Mouse (Mus musculus) pancreas, adult 10 weeks (tissue): ENCODE data around the gene Arsa. TPM values are rescaled to one million over a fixed set of nuclear protein-coding genes. Genes with fewer than 3 reads are reported as not detected.

ENCODE experiments used
- polyA plus RNA-seq: library from polyadenylated mRNA; stranded (reverse); fragments of 350-450 nt; fragmentation: Illumina TruSeq; extraction: RNeasy Lipid Tissue Mini Kit (QIAGEN cat#74804); gene quantifications from one replicate; pipeline ENCODE4 v1.2.3, GENCODE M21; 2015; ENCODE audit warnings: low read depth, low replicate concordance; ENCODE audit not compliant: insufficient read depth

The Arsa gene
- polyA plus RNA-seq: 11.7 TPM

DNA sequence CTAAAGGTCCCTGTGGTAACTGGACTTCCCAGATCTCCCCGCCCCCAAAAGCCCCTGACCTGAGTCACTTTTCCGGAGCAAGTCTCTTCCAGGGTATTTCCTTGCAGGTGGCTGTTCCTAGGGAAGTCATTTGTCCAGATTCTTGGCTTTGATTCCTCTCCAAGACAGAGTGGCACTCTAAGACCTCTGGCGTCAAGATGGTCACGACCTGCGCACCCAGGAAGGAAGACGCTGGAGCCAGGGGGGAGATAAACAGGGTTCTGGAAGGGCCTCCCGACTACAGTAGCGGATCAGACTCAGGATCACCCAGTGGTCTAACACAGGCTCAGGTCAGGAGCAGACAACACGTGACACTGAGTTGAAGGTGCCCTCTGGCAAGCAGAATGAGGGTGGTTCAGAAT lies at the start of gene Arsa:
TSS of gene Arsa (minus strand) at position 335 of the 401 bp plus-strand sequence.

DNA sequence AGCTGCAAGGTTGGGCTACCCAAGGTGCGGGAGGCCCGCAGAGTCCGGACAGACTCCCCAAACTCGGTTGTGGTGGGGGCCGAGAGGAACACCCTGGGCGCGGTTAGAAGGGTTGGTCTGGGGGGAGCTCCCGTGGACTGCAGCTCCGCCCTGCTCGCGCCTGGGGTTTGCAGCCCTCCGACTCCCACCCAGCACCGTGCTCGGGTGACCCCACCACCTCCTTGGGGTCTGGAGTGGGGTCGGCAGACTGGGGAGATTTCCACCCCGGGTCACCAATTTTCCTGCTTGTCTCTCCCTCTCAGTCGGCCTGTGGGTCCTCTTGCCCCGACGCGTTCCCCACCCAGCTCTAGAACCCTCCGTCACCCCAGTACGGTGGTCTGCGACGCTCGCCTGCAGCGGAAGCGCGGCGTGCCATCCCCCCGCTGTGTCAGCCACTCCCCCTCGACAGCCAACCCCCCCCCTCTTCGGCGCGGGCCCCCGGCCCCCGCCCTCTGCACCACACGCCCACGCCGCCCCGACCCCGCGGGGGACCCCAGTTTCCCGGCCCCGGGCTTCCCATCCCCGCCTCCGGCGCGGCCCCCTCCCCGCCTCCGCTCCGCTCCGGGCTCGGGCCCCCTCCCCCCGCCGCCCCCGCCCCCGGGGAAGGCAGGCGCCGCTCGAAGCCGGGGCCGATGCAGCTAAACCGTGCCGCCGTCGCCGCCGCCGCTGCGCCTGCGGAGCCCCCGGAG lies 21.9 kb upstream of the Arsa start, which contains the start of gene Shank3:
TSS of gene Shank3 (plus strand) at position 663 of the 728 bp plus-strand sequence.

DNA sequence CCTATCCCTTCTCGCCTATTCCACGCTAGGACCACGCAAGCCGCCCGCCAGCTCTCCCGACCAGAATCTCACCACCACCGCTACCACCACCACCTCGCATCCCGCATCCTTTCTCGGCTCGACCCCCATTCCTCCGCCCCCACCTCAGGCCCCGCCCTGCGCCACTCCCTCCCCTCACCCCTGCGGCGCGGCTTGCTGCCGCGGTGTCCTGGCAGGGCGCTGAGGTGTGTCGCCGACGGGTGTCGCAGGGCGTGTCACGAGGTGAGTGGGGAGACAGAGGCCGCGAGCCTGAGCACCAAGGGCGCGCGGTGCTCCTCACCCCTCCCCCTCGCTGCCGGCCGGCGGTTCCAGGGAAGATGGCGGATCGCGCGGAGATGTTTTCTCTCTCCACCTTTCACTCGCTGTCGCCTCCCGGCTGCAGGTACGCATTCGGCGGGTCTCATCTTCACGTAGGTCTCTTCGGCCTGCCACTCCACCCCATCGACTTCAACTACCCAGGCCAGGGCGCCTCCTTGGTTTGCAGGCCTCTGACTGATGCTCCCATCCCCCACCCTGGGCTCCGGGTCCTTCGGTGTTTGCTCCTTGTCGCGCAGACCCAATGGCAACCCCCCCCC lies 23.3 kb downstream of the Arsa start, which contains the start of gene Mapk8ip2:
TSS of gene Mapk8ip2 (plus strand) at position 49 of the 614 bp plus-strand sequence.

DNA sequence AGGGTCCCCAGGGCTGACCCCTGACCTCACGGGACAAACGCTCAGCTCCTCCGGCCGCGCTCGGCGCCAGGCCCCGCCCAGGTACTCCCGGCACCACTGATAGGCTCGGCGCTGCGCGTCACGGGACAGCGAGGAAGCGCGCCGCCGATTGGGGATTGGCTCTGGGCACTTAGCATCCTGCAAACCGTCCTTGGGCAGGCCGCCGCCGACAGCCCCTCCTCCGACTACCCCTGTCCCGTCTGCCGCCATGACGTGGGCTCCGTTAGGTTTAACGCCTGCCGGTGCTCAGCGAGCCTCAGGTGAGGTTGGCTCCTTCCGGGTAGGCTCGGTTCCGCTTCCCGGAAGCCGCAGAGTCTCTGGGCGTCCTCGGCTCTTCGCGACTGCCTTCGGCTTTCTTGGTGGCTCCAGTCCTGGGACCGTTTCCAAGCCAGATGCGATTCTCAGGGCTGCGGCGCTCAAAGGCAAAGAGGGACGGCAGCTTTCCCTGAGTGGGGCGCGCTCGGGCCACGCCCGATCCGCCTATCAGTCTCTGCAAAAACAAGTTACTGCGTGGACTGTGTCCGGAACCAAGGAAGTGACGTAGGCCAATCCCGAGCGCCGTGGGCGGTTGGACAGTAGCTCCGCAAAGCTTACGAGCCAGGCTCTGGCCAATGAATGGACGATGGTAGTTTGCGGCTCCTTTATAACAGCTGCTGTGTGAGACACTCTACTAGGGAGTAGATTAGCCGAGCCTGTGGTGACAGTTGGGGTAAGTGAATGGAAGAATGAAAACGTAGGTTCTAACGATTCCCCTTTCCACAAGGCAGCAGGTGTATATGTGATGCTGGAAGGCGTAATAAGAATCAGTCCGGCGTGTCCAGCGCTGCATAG lies 47.6 kb downstream of the Arsa start, which contains the start of the genes C730034F03Rik, Gm44502 and Chkb:
TSS of gene C730034F03Rik (plus strand) at position 238 of the 870 bp plus-strand sequence.
TSS of gene Gm44502 (minus strand) at position 345 of the 870 bp plus-strand sequence.
TSS of gene Chkb (minus strand) at position 557 of the 870 bp plus-strand sequence.

DNA sequence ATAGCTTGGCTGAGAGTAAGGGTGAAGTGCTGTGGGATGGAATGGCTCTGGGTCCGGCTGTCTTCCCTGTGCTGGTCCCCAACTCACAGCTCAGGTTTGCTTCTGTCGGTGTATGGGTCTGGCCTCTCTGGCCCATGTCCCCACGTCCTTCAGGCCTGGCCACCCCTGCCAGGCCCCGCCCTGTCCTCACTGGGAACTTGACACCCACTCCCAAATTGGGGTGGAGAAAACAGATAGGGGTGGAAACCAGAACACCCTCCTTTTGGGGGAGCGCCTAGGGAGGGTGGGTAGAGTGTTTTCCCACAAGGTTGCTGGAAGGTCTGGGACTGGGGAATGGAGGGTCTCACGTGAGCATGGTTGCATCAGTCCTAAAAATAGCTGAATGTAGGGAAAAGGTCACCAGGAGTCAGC lies 51.5 kb downstream of the Arsa start, which contains the start of gene Cpt1b:
TSS of gene Cpt1b (minus strand) at position 153 of the 411 bp plus-strand sequence.

Other genes with a start within 250 kb of the Arsa start
- 60.0 TPM for gene Sbf1, start 162.1 kb downstream of the Arsa start, polyA plus RNA-seq
- gene Adm2, start 154.7 kb downstream of the Arsa start, polyA plus RNA-seq: 5.9 TPM
- 1.4 TPM for gene Miox, start 143.0 kb downstream of the Arsa start, polyA plus RNA-seq
- 18.2 TPM for gene Lmf2, start 121.8 kb downstream of the Arsa start, polyA plus RNA-seq
- 17.1 TPM for gene Ncaph2, start 121.7 kb downstream of the Arsa start, polyA plus RNA-seq
- 2.7 TPM for gene Sco2, start 103.6 kb downstream of the Arsa start, polyA plus RNA-seq
- not detected for gene Tymp, start 100.4 kb downstream of the Arsa start, polyA plus RNA-seq
- gene Odf3b, start 98.1 kb downstream of the Arsa start, polyA plus RNA-seq: 1.9 TPM
- gene Klhdc7b, start 92.5 kb downstream of the Arsa start, polyA plus RNA-seq: not detected
- not detected for gene Syce3, start 66.9 kb downstream of the Arsa start, polyA plus RNA-seq
- 2.1 TPM for gene Cpt1b, start 51.6 kb downstream of the Arsa start, polyA plus RNA-seq
- gene C730034F03Rik, start 47.8 kb downstream of the Arsa start, polyA plus RNA-seq: not detected
- gene Gm44502, start 47.7 kb downstream of the Arsa start, polyA plus RNA-seq: 0.54 TPM
- 86.9 TPM for gene Chkb, start 47.5 kb downstream of the Arsa start, polyA plus RNA-seq
- 3.7 TPM for gene Mapk8ip2, start 23.5 kb downstream of the Arsa start, polyA plus RNA-seq
- gene Shank3, start 22.2 kb upstream of the Arsa start, polyA plus RNA-seq: 11.1 TPM
- not detected for gene Acr, start 90.9 kb upstream of the Arsa start, polyA plus RNA-seq
- gene Rabl2, start 114.5 kb upstream of the Arsa start, polyA plus RNA-seq: 11.6 TPM